Mouse (Mus musculus): ENCODE measurements around the gene Icam1. TPM values are rescaled to one million over a fixed set of nuclear protein-coding genes. Genes with fewer than 3 reads are reported as not detected.

Gene Icam1
- total RNA-seq (2021), result 1 to 10 TPM; 2.0 to 3.6 TPM
- long read RNA-seq, experiment 1, result 0 reads
- long read RNA-seq, experiment 2, partial matches to known transcripts, result 0 of 3 reads
- long read RNA-seq, experiment 2, other reads (novel, unspliced or antisense), result 0 of 3 reads

GRCm38 (mm10) chr9:21015571-21016130 lies at the start of gene Icam1:
Gene Icam1 (plus strand): TSS chr9:21015985.
- Histone ChIP-seq H3K27ac (no peak within 1 kb of the TSS; the same call in 1 of the 2 replicates), H3K4me3 (peak within 1 kb of the TSS; percentile 37)
- intact Hi-C loops (cut with DNase I), result no loop called here
- peak in 1 of 2 experiments; percentile 46 for DNase-seq (ENCODE audit: extremely low spot score in 1 of 2, low spot score in 2 of 2)
- no peak for TF ChIP-seq CTCF (IDR thresholded peaks at IDR 0.05)

GRCm38 (mm10) chr9:20966008-20966407 lies 49.8 kb upstream of the Icam1 start:
- no peak overlapping the region for H3K27ac ChIP-seq
- intact Hi-C loops (cut with DNase I), result no loop called here
- no peak overlapping the region for H3K4me3 ChIP-seq
- no peak for DNase-seq (ENCODE audit: extremely low spot score in 1 of 2, low spot score in 2 of 2)
- no peak for TF ChIP-seq CTCF (IDR thresholded peaks at IDR 0.05)

GRCm38 (mm10) chr9:20966747-20967146 lies 49.0 kb upstream of the Icam1 start:
- TF ChIP-seq CTCF (IDR thresholded peaks at IDR 0.05), result no peak

GRCm38 (mm10) chr9:20971751-20972140 lies 44.0 kb upstream of the Icam1 start:
- DNase-seq (ENCODE audit: extremely low spot score in 1 of 2, low spot score in 2 of 2), result peak in 1 of 2 experiments; percentile 15
- Histone ChIP-seq H3K27ac (peak overlapping the region; percentile 85), H3K4me3 (no peak overlapping the region)
- intact Hi-C loops (cut with DNase I), result no loop called here
- no peak for TF ChIP-seq CTCF (IDR thresholded peaks at IDR 0.05)

More at GRCm38 (mm10) chr9:20966747-20967146, 49.0 kb upstream of the Icam1 start:
- Histone ChIP-seq H3K4me3 (no peak overlapping the region), H3K27ac (no peak overlapping the region)
- DNase-seq (ENCODE audit: extremely low spot score in 1 of 2, low spot score in 2 of 2), result no peak
- intact Hi-C loops (cut with DNase I), result no loop called here

GRCm38 (mm10) chr9:20972141-20972992 lies 43.4 kb upstream of the Icam1 start:
- no peak for TF ChIP-seq CTCF (IDR thresholded peaks at IDR 0.05)
- peak; percentile 47 to 48 for DNase-seq (ENCODE audit: extremely low spot score in 1 of 2, low spot score in 2 of 2)
- Histone ChIP-seq H3K4me3 (peak overlapping the region; percentile 25), H3K27ac (peak overlapping the region; percentile 85)
- intact Hi-C loops (cut with DNase I), result no loop called here

- Histone ChIP-seq H3K27ac (peak overlapping the region; percentile 85), H3K4me3 (no peak overlapping the region)
- TF ChIP-seq CTCF (IDR thresholded peaks at IDR 0.05), result no peak
- intact Hi-C loops (cut with DNase I), result no loop called here
- DNase-seq (ENCODE audit: extremely low spot score in 1 of 2, low spot score in 2 of 2), result no peak
These were observed 42.6 kb upstream of the Icam1 start for GRCm38 (mm10) chr9:20973001-20973681.

GRCm38 (mm10) chr9:20973682-20974075 lies 42.1 kb upstream of the Icam1 start:
- Histone ChIP-seq H3K27ac (no peak overlapping the region), H3K4me3 (no peak overlapping the region)
- intact Hi-C loops (cut with DNase I), result no loop called here
- no peak for DNase-seq (ENCODE audit: extremely low spot score in 1 of 2, low spot score in 2 of 2)
- TF ChIP-seq CTCF (IDR thresholded peaks at IDR 0.05), result no peak

- no peak for TF ChIP-seq CTCF (IDR thresholded peaks at IDR 0.05)
- H3K4me3 ChIP-seq, result peak overlapping the region; percentile 83
- peak overlapping the region; percentile 24; the same call in 1 of the 2 replicates for H3K27ac ChIP-seq
- intact Hi-C loops (cut with DNase I), result no loop called here
- peak in 1 of 2 experiments; percentile 38 for DNase-seq (ENCODE audit: extremely low spot score in 1 of 2, low spot score in 2 of 2)
These were observed 40.2 kb upstream of the Icam1 start for GRCm38 (mm10) chr9:20975431-20976215.

- peak within 1 kb of the TSS; percentile 52 for H3K27ac ChIP-seq
- intact Hi-C loops (cut with DNase I), result no loop called here
- peak; percentile 40 to 50 for DNase-seq (ENCODE audit: extremely low spot score in 1 of 2, low spot score in 2 of 2)
- TF ChIP-seq CTCF (IDR thresholded peaks at IDR 0.05), result no peak
- H3K4me3 ChIP-seq, result peak within 1 kb of the TSS; percentile 83
These were observed 39.4 kb upstream of the Icam1 start, which contains the start of gene S1pr2 for GRCm38 (mm10) chr9:20976216-20976960. Gene S1pr2 (minus strand): TSS chr9:20976781.

GRCm38 (mm10) chr9:20976961-20977689 lies 38.7 kb upstream of the Icam1 start:
- Histone ChIP-seq H3K4me3 (peak overlapping the region; percentile 83), H3K27ac (no peak overlapping the region)
- no peak for DNase-seq (ENCODE audit: extremely low spot score in 1 of 2, low spot score in 2 of 2)
- no peak; the same call in 1 of the 2 replicates for TF ChIP-seq CTCF (IDR thresholded peaks at IDR 0.05)
- intact Hi-C loops (cut with DNase I), result no loop called here

All from left cerebral cortex, adult 2 months (tissue).